Mouse (Mus musculus): Measurements from ENCODE around the gene Olfr958.

GRCm38 (mm10) chr9:39550806-39551205 is 3.0 kb downstream of the Olfr958 start:
- TF ChIP-seq CTCF (IDR thresholded peaks at IDR 0.05; ENCODE audit: borderline replicate concordance, control insufficient read depth, extremely low read depth, insufficient read depth, low read length, poor library complexity) = no peak
- no peak for TF ChIP-seq POLR2A (IDR thresholded peaks at IDR 0.05; ENCODE audit: control insufficient read depth, extremely low read depth, insufficient read depth, low read length, poor library complexity)

Measured in thymus, adult 2 months (tissue).